Mouse (Mus musculus): ENCODE results near the gene Map4k4.

The Map4k4 gene

GRCm38 (mm10) chr1:39995593-39995992 lies 94.9 kb downstream of the Map4k4 start:
- in situ Hi-C loops (cut with MboI, MseI) = no loop called here

- in situ Hi-C loops (cut with MboI, MseI) = no loop called here
These were observed 99.8 kb downstream of the Map4k4 start for GRCm38 (mm10) chr1:40000476-40000875.

- in situ Hi-C loops (cut with MboI, MseI) = no loop called here
These were observed 100.2 kb downstream of the Map4k4 start for GRCm38 (mm10) chr1:40000899-40001298.

GRCm38 (mm10) chr1:40002129-40002727 lies 101.5 kb downstream of the Map4k4 start:
- in situ Hi-C loops (cut with MboI, MseI) = no loop called here

- in situ Hi-C loops (cut with MboI, MseI) = no loop called here
These were observed 105.4 kb downstream of the Map4k4 start for GRCm38 (mm10) chr1:40006043-40006651.

GRCm38 (mm10) chr1:40007962-40008471 lies 107.3 kb downstream of the Map4k4 start:
- in situ Hi-C loops (cut with MboI, MseI) = no loop called here

GRCm38 (mm10) chr1:40012696-40013095 lies 112.0 kb downstream of the Map4k4 start:
- in situ Hi-C loops (cut with MboI, MseI) = loop anchor here (10.0 kb wide), 1 partner anchor 352 kb away; no protein-coding TSS in a partner anchor

GRCm38 (mm10) chr1:40015066-40015678 lies 114.5 kb downstream of the Map4k4 start:
- in situ Hi-C loops (cut with MboI, MseI) = loop anchor here (10.0 kb wide), 1 partner anchor 350 kb away; no protein-coding TSS in a partner anchor

GRCm38 (mm10) chr1:40021617-40022016 lies 120.9 kb downstream of the Map4k4 start:
- in situ Hi-C loops (cut with MboI, MseI) = no loop called here

GRCm38 (mm10) chr1:40022472-40023135 lies 121.9 kb downstream of the Map4k4 start:
- in situ Hi-C loops (cut with MboI, MseI) = no loop called here

GRCm38 (mm10) chr1:40023206-40023605 lies 122.5 kb downstream of the Map4k4 start:
- in situ Hi-C loops (cut with MboI, MseI) = no loop called here

- in situ Hi-C loops (cut with MboI, MseI) = no loop called here
These were observed 123.0 kb downstream of the Map4k4 start for GRCm38 (mm10) chr1:40023748-40024147.

- in situ Hi-C loops (cut with MboI, MseI) = no loop called here
These were observed 124.0 kb downstream of the Map4k4 start for GRCm38 (mm10) chr1:40024554-40025320.

GRCm38 (mm10) chr1:40025416-40025815 lies 124.7 kb downstream of the Map4k4 start:
- in situ Hi-C loops (cut with MboI, MseI) = no loop called here

GRCm38 (mm10) chr1:40027116-40027620 lies 126.5 kb downstream of the Map4k4 start:
- in situ Hi-C loops (cut with MboI, MseI) = no loop called here

GRCm38 (mm10) chr1:40028207-40028998 lies 127.7 kb downstream of the Map4k4 start:
- in situ Hi-C loops (cut with MboI, MseI) = no loop called here

- in situ Hi-C loops (cut with MboI, MseI) = no loop called here
These were observed 128.9 kb downstream of the Map4k4 start for GRCm38 (mm10) chr1:40029597-40029996.

- in situ Hi-C loops (cut with MboI, MseI) = no loop called here
These were observed 129.7 kb downstream of the Map4k4 start for GRCm38 (mm10) chr1:40030287-40030975.

- in situ Hi-C loops (cut with MboI, MseI) = no loop called here
These were observed 130.3 kb downstream of the Map4k4 start for GRCm38 (mm10) chr1:40030976-40031356.

GRCm38 (mm10) chr1:40031626-40032025 lies 130.9 kb downstream of the Map4k4 start:
- in situ Hi-C loops (cut with MboI, MseI) = no loop called here
